Mouse (Mus musculus) neural tube, embryonic 12.5 days (tissue): ENCODE data around the gene Rsad1. TPM values are rescaled to one million over a fixed set of nuclear protein-coding genes. Genes with fewer than 3 reads are reported as not detected.
A peak's percentile ranks its signal among the peaks of the same experiment; 100 is the strongest.

Experiments
- ATAC-seq: fragments of 200-750 bp; cut with Nextera tagmentation; 2 replicates; pipeline ENCODE4 v1.8.0; 2017; ENCODE audit warnings: low read depth, mild to moderate bottlenecking, moderate TSS enrichment, moderate library complexity; ENCODE audit not compliant: low FRiP score
- H3K27ac ChIP-seq: fragments of 300-500 bp; sonication (generic); 2 replicates; pipeline ENCODE4 v1.5.1; 2016
- H3K27me3 ChIP-seq: fragments of 300-500 bp; sonication (generic); replicated peaks from 2 replicates; pipeline ENCODE4 v1.6.1; 2016; ENCODE audit warnings: mild to moderate bottlenecking
- H3K36me3 ChIP-seq: fragments of 300-500 bp; sonication (generic); 2 replicates; pipeline ENCODE4 v1.6.1; 2016; ENCODE audit warnings: mild to moderate bottlenecking
- H3K4me1 ChIP-seq: fragments of 300-500 bp; sonication (generic); 2 replicates; pipeline ENCODE4 v1.6.1; 2016
- H3K4me2 ChIP-seq: fragments of 300-500 bp; sonication (generic); replicated peaks from 2 replicates; pipeline ENCODE4 v1.6.1; 2016; ENCODE audit warnings: mild to moderate bottlenecking
- H3K4me3 ChIP-seq: fragments of 300-500 bp; sonication (generic); 2 replicates; pipeline ENCODE4 v1.5.1; 2016
- H3K9ac ChIP-seq: fragments of 300-500 bp; sonication (generic); 2 replicates; pipeline ENCODE4 v1.6.1; 2016; ENCODE audit warnings: mild to moderate bottlenecking
- H3K9me3 ChIP-seq: fragments of 300-500 bp; sonication (generic); 2 replicates; pipeline ENCODE4 v1.6.1; 2016; ENCODE audit warnings: mild to moderate bottlenecking
- WGBS: fragments of 180-500 bp; shearing (Covaris S2); methylation state at CpG from one replicate; pipeline ENCODE4 v1.1.7; 2016; 5-methylcytosine and 5-hydroxymethylcytosine counted together
- polyA plus RNA-seq: library from polyadenylated mRNA; unstranded; fragments of >200 nt; fragmentation: Nextera tagmentation; extraction: Ambion mirVana; gene quantifications from 2 replicates; pipeline ENCODE4 v1.2.1, GENCODE M21; 2016

The Rsad1 gene
- 3.8 and 4.1 TPM in 2 replicates for polyA plus RNA-seq

DNA sequence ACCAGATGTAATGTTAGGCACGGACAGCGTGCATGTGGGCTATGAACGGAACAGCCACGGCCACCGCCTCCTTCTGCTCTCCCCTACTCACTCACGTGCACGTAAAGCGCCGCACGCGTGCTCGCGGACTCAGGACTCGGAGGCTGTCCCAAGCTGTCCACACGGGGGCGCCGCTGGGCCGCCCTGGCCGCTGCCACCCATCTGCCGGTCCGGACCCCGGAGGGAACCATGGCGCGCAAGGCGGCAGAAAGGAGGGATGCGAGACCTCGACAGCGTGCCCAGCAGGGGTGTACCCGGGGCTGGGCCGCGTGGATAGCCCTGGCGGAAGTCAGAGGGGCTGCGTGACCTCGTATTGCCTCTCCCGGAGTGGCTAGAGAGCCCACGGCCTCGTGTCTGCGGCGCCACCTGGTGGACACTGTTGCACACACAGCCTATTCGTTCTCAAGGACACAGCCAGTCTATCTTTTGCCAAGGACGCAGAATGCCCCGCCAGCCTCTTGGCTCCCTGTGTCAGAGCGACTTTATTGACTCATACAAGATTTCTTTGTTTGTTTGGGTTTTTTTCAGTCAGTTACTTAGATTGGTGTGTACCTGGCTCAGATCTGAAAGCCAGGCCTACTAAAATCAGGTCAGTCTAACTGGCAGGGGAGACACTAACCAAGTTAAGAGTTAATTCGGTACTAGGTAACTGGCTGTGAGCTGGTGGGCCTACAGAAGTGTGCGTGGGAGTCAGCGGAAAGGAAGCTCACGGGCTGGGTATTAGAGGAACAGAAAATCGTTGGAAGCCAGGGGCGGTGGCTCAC is at the start of gene Rsad1:
Gene Rsad1, minus strand, starts transcription at position 368 of the 803 bp plus-strand sequence.
- Histone ChIP-seq H3K27ac (peak within 1 kb of the TSS; percentile 57; the same call in 1 of the 2 replicates), H3K9me3 (no peaks in the 10 kb centered on the region), H3K4me3 (peak within 1 kb of the TSS; percentile 52), H3K4me1 (peaks cover 11% of the 10 kb centered on the region), H3K27me3 (no peaks in the 10 kb centered on the region), H3K36me3 (no peaks in the 10 kb centered on the region), H3K4me2 (peak within 1 kb of the TSS; percentile 81), H3K9ac (peak within 1 kb of the TSS; percentile 58)
- ATAC-seq = peak; percentile 81
- WGBS = 5% methylated on average over 49 of the region's 49 CpGs

DNA sequence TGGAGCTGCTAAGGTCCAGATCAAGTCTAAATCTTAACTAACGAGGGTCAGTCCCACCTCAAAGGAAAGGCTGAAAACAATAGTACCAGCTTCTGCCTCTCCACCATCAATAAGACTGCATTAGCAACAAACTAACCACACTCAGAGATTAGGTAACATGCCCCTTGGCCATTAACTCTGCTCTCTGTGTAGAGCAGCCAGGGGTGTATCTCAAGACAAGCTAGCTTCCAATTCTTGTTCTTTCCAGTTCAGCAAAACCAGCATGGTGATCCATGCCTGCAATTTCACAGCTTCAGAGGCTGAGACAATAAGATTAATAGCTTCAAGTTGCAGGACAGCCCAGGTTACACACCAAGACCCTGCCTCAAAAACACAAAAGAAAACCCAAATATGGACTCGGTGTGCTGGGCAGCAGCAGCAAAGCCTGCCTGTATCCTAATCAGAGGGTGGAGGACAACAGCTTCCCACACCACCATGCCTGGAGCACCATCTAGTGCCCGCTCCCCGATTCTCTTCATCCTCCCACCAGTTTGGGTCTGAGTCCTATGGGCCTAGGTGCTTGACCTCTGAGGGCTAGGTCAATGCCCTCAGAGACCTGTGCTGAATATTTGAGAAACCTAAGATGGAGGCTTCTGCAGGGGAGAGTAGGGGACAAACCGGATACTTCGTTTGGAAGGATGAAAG is 49.5 kb upstream of the Rsad1 start:
- H3K27me3 ChIP-seq = no peaks in the 10 kb centered on the region
- no peak overlapping the region for H3K27ac ChIP-seq
- H3K9ac ChIP-seq = no peak overlapping the region
- H3K4me2 ChIP-seq = no peak overlapping the region
- no peak for ATAC-seq
- H3K4me3 ChIP-seq = no peak overlapping the region
- H3K9me3 ChIP-seq = no peaks in the 10 kb centered on the region
- no peaks in the 10 kb centered on the region; the same call in 1 of the 2 replicates for H3K36me3 ChIP-seq
- peaks cover 5% of the 10 kb centered on the region for H3K4me1 ChIP-seq
- 81% methylated on average over 6 of the region's 6 CpGs for WGBS

DNA sequence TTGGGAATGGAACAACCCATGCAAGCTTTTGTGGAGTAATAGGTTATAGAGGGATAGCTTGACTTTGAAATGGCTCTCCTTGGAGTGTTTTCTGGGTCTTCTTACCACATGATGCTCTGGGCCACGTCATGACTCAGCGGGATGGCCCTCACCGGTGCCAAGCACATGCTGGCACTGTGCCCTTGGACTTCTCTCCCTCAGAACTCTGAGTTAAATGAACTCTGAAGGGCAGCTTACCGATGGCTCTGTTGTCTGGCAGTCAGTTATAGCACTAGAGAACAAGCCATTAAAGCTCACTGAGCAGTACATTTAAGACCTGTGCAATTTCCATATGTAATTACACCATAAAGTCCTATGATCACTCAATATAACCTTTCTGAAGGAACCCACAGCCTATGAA is 48.3 kb upstream of the Rsad1 start:
- no peak overlapping the region for H3K27ac ChIP-seq
- no peaks in the 10 kb centered on the region; the same call in 1 of the 2 replicates for H3K36me3 ChIP-seq
- 77% methylated on average over 4 of the region's 4 CpGs for WGBS
- H3K9ac ChIP-seq = no peak overlapping the region
- H3K27me3 ChIP-seq = no peaks in the 10 kb centered on the region
- H3K9me3 ChIP-seq = no peaks in the 10 kb centered on the region
- H3K4me2 ChIP-seq = no peak overlapping the region
- no peak for ATAC-seq
- H3K4me3 ChIP-seq = no peak overlapping the region
- peaks cover 5% of the 10 kb centered on the region for H3K4me1 ChIP-seq

DNA sequence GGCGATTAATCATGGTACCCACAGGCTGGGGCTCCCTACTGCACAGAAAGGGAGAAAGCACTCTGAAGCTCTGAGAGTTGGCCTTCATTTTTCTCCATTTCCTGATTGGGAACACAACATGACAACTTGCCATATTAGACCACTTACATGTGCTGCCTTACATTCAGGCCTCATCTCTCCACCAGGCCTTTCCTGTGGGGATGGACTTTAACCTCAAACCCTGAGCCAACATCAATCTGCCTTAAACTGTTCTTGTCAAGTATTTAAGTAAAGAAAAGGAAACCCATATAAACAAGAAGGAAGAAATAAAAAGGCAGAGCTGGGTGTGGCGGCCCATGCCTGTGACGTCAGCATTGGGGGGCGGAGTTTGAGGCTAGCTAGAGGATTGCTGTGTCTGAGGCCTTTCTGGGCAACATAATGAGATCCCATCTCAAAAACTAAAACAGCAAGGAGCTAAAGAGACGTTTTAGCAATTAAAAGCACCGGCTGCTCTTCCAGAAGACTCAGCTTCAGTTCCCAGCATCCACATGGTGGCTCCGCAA is 47.3 kb upstream of the Rsad1 start:
- 79% methylated on average over 7 of the region's 7 CpGs for WGBS
- H3K36me3 ChIP-seq = no peaks in the 10 kb centered on the region; the same call in 1 of the 2 replicates

DNA sequence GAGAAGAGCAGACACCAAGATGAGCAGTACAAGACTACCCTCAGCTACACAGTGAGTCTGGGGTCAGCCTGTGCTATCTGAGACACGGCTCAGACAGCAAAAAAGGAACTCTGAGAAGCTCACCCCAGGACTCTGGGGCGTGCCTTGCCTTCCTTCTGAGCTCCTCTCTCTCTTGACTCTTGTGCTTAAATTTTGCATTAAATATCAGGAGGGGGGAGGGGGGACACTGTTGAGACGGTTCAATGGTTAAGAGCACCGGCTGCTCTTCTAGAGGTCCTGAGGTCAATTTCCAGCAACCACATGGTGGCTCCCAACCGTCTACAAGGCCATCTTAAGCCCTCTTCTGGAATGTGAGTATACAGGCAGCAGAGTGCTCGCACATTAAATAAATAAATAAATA is 38.5 kb upstream of the Rsad1 start:
- Histone ChIP-seq H3K4me3 (no peak overlapping the region), H3K9ac (no peak overlapping the region), H3K36me3 (no peaks in the 10 kb centered on the region), H3K27me3 (no peaks in the 10 kb centered on the region), H3K9me3 (no peaks in the 10 kb centered on the region), H3K4me2 (no peak overlapping the region), H3K4me1 (0 out of 2 replicates have a peak, but pooled peaks cover 6% of the 10 kb centered on the region), H3K27ac (no peak overlapping the region)
- no peak for ATAC-seq
- 74% methylated on average over 6 of the region's 6 CpGs for WGBS

More for the DNA sequence above, 47.3 kb upstream of the Rsad1 start:
- no peak for ATAC-seq
- Histone ChIP-seq H3K9ac (no peak overlapping the region), H3K27me3 (no peaks in the 10 kb centered on the region), H3K4me3 (no peak overlapping the region), H3K4me1 (0 out of 2 replicates have a peak, but pooled peaks cover 4% of the 10 kb centered on the region), H3K27ac (no peak overlapping the region), H3K9me3 (no peaks in the 10 kb centered on the region), H3K4me2 (no peak overlapping the region)

DNA sequence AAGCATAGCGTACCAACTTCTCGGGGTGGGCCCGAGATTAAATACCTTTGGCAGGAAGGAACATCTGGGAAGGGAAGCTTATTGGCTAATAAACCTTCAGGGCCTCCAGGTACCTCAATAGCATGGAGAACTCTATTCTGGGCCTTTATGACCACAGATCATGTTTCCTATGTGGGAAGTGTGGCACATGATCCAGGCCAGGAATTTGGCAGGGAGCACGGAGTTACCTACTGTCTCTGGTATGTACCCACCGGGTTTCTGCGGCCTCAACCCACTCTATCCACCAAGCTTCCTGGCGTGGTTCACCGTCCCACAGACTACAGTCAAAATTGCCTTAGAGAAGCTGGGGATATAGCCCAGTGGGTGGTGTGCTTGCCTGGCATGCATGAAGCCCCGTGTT is 36.0 kb upstream of the Rsad1 start:
- H3K36me3 ChIP-seq = no peaks in the 10 kb centered on the region
- H3K4me1 ChIP-seq = no peaks in the 10 kb centered on the region
- no peak overlapping the region for H3K4me2 ChIP-seq
- H3K27me3 ChIP-seq = no peaks in the 10 kb centered on the region
- no peak overlapping the region for H3K9ac ChIP-seq
- no peak overlapping the region for H3K27ac ChIP-seq
- H3K4me3 ChIP-seq = no peak overlapping the region
- 96% methylated on average over 9 of the region's 9 CpGs for WGBS
- H3K9me3 ChIP-seq = no peaks in the 10 kb centered on the region
- no peak for ATAC-seq

DNA sequence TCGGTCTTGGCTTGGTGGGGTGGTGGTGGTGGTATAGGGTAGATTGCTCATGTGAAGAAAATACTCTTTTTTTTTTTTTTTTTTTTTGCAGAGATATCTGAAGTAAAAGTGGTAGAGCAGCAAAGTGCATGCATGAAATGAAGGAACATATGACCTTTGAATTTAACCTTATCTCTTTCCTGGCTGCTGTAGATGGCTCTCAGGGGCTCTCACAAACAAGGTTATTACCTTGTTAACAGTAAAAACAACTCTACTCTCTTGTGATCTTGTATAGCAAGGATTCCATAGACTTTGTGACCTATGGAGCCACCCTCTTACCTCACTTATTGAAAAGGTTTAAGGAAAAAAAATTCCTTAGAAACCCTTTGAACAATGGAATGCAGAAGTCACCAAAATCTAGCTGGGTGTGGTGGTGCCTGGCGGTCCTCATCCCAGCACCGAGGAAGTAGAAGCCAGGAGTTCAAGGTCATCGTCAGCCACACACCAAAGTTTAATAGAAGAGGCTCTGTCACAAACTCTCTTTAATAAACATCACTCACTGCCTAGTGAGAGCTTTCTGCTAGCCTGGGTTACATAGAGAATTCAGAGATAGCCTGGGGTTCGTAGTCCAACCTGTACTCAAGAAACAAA is 31.2 kb upstream of the Rsad1 start:
- Histone ChIP-seq H3K27me3 (no peaks in the 10 kb centered on the region), H3K4me3 (no peak overlapping the region), H3K4me2 (no peak overlapping the region), H3K4me1 (no peaks in the 10 kb centered on the region), H3K9ac (no peak overlapping the region), H3K9me3 (no peaks in the 10 kb centered on the region), H3K36me3 (no peaks in the 10 kb centered on the region), H3K27ac (no peak overlapping the region)
- ATAC-seq = no peak
- WGBS = 91% methylated on average over 5 of the region's 5 CpGs

DNA sequence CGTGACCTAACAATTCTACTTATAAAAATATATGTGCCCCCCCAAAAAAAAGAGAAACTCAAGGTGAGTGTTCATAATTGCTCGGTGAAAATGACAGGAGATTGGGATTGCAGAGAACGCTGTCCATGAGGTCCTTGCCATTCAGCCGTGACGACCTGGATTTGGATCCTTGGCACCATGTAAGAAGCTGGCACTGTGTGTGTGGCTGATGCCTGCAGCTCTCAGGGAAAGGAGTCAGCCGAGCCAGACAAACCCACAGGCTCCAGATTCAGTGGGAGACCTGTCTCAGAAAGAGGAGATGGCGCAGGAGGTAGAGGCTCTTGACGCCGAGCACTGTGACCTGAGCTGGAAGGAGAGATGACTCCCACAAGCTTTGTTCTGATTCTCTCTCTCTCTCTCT is 27.3 kb upstream of the Rsad1 start:
- ATAC-seq = no peak
- WGBS = 84% methylated on average over 9 of the region's 9 CpGs

DNA sequence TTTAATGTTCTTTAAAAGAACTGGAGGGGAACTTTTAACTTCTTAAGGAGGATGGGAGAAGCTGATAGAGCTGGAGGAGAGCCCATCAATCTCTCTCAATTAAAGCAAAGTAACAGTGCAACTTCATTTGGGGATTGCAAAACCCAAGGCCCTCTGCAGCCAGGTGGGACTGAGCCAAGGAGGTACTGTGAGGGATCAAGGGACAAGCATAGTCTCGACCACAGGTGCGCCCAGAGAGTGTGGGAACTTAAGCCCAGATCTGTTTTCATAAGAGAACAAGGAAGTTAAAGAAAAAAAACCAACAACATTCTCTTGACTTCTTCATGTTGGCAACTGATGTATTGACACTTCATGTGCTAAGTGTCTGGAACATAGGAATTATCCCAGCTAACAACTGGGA is 26.0 kb upstream of the Rsad1 start:
- Histone ChIP-seq H3K4me1 (peaks cover 6% of the 10 kb centered on the region; the same call in 1 of the 2 replicates), H3K9me3 (no peaks in the 10 kb centered on the region), H3K27ac (no peak overlapping the region), H3K36me3 (no peaks in the 10 kb centered on the region), H3K27me3 (no peaks in the 10 kb centered on the region), H3K9ac (no peak overlapping the region), H3K4me3 (no peak overlapping the region), H3K4me2 (no peak overlapping the region)
- WGBS = 73% methylated on average over 2 of the region's 2 CpGs
- ATAC-seq = no peak

More for the DNA sequence above, 27.3 kb upstream of the Rsad1 start:
- Histone ChIP-seq H3K9me3 (no peaks in the 10 kb centered on the region), H3K27me3 (no peaks in the 10 kb centered on the region), H3K4me3 (no peak overlapping the region), H3K4me1 (no peaks in the 10 kb centered on the region), H3K36me3 (no peaks in the 10 kb centered on the region), H3K27ac (no peak overlapping the region), H3K9ac (no peak overlapping the region), H3K4me2 (no peak overlapping the region)

DNA sequence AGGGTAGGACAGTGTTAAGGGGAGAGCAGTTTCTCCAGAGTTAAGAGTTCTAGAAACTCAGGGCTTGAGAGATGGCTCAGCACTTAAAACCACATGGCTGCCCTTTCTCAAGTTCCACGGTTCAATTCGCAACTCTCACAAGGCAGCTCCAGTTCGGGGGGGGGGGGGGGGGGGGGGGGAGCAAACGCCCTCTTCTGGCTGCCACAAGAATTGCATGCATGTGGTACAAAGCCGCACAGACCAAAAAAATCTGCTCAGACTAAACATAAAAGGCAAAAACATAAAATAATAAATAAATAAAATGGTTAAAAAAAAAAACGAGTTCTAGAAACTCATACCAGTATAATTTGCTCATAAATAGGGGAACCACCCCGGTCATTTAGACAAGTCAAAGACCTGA is 25.5 kb upstream of the Rsad1 start:
- Histone ChIP-seq H3K27ac (no peak overlapping the region), H3K4me3 (no peak overlapping the region), H3K27me3 (no peaks in the 10 kb centered on the region), H3K9ac (no peak overlapping the region), H3K4me2 (no peak overlapping the region), H3K4me1 (peaks cover 6% of the 10 kb centered on the region; the same call in 1 of the 2 replicates), H3K36me3 (no peaks in the 10 kb centered on the region), H3K9me3 (no peaks in the 10 kb centered on the region)
- ATAC-seq = no peak
- 25% methylated on average over 7 of the region's 7 CpGs for WGBS

DNA sequence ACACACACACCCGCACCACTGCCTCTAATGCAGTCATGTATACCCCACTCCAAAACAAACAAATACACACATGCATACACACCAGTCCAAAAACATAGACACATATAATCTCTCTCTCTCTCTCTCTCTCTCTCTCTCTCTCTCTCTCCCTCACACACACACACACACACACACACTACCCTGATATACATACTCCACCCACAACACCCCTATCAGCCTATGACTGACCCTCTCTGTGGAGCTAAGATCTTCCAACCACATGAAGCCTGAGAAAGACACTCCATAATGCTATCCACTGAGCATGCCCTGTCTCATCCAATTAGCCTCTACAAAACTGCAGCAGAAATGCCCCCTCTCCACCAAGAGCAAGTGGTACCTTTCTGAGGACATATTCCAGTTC is 22.8 kb upstream of the Rsad1 start:
- Histone ChIP-seq H3K9ac (no peak overlapping the region), H3K9me3 (no peaks in the 10 kb centered on the region), H3K4me1 (peaks cover 6% of the 10 kb centered on the region; the same call in 1 of the 2 replicates), H3K36me3 (no peaks in the 10 kb centered on the region), H3K27me3 (no peaks in the 10 kb centered on the region), H3K27ac (no peak overlapping the region), H3K4me3 (no peak overlapping the region), H3K4me2 (no peak overlapping the region)
- 89% methylated on average over 1 of the region's 1 CpGs for WGBS
- no peak for ATAC-seq

DNA sequence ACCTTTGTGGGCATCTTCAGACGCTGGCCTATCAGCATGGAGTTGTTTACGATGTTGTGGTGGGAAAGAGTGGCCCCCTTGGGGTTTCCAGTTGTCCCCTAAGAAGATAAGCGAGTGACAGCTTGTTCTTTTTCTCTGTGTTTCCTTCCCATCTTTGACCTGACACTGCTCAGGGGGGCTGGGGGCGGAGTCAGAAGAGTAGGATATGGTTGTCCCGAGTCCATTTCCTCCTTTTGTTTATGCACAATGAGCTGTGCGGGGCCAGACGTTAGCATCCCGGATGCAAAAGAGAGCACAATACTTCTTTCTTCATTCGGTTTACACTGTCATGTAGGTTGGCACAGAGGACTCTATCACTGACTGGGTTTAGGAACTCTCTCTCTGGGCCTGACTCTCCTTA is 21.6 kb upstream of the Rsad1 start:
- Histone ChIP-seq H3K9me3 (no peaks in the 10 kb centered on the region), H3K27me3 (peaks cover 3% of the 10 kb centered on the region), H3K36me3 (no peaks in the 10 kb centered on the region), H3K4me1 (peaks cover 6% of the 10 kb centered on the region; the same call in 1 of the 2 replicates), H3K4me3 (no peak overlapping the region), H3K4me2 (no peak overlapping the region), H3K9ac (no peak overlapping the region), H3K27ac (no peak overlapping the region)
- 0 out of 2 replicates have a peak, but pooled peaks have one; percentile 17 for ATAC-seq
- WGBS = 37% methylated on average over 9 of the region's 9 CpGs
